Mouse (Mus musculus) left cerebral cortex, postnatal 10 days (tissue): ENCODE measurements around the gene Slc22a18. TPM values are rescaled to one million over a fixed set of nuclear protein-coding genes. Genes with fewer than 3 reads are reported as not detected.

Experiments used
- DNase-seq, 2 experiments: peaks; one replicate each; pipeline ENCODE4 v3.0.0; 2021 to 2022; ENCODE audit warnings: low spot score in 2 of 2, mixed read lengths in 1 of 2; ENCODE audit errors: extremely low spot score in 1 of 2
- intact Hi-C: fragments of 180-260 bp; cut with DNase I; formaldehyde crosslinking; loops from one replicate; pipeline ENCODE4 v1.15.1; 2025
- total RNA-seq, 2 experiments: library from RNA; stranded (reverse); gene quantifications; 2 replicates each; pipeline ENCODE4 v1.2.3; 2021

The Slc22a18 gene
- total RNA-seq, 2 experiments from 2014 or later, result 0.24 to 0.61 TPM

- intact Hi-C loops, result no loop called here
- no peak for DNase-seq
These were observed 21.8 kb downstream of the Slc22a18 start for GRCm38 (mm10) chr7:143495104-143495961.

GRCm38 (mm10) chr7:143498584-143498983 lies 25.0 kb downstream of the Slc22a18 start:
- no peak for DNase-seq
- intact Hi-C loops, result no loop called here

DNA sequence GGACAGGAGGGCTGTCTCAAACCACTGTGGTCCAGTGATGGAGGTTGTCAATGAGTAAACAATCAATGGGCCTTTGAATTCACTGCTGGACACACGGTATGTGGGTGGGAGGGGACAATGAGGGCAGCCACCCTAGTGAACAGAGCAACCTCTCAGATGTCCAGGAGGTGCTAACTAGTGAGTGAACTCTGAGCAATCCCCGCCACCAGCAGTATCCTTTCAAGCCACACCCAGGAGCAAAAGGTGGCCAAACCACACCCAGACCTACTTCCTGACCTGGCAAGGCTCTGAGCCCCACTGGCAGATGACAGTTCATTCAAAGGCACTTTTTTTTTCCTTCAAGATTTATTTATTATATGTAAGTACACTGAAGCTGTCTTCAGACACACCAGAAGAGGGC lies 27.4 kb downstream of the Slc22a18 start:
- intact Hi-C loops, result no loop called here

GRCm38 (mm10) chr7:143501643-143502417 lies 28.3 kb downstream of the Slc22a18 start:
- peak in 1 of 2 experiments; percentile 68 for DNase-seq
- intact Hi-C loops, result no loop called here

More for the DNA sequence above, 27.4 kb downstream of the Slc22a18 start:
- DNase-seq, result no peak

DNA sequence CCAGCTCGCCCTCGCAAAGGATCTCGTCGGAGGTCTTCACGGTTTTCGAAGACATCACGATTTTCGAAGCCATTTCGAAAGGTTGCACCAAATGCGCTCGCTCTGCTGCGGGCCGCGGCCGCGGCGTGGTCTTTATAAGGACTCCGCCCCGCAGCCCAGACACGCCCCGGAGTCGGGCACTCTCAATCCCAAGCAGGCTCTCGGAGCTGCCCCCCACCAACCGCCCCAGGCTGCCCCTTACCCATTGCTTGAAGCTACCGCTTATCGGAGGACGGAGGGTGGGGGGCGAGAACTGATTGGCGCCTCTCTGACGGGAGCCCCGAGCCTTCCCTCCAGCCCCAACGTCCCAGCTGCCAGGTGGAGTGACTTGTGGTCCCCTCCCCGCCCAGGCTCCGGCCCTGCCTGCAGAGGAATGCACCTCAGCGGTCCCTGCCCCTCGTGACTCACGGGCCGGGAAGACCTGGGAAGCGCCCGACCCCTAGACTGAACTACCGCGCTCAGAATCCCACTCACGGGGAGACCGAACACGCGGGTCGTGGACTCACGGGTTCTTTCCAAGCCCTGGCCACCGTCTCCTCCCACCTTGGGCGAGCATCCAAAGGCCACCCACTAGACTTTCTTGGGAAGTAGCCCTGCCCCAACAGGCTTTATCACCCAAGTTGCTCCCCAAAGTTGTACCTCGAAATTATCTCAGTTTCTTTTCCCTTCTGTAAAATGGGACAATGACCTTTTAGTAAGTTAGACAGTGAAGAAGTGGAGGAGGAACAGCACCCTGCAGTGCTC lies 29.1 kb downstream of the Slc22a18 start, which contains the start of gene Phlda2:
Phlda2 (minus strand) TSS at position 733 of the 783 bp plus-strand sequence.
- DNase-seq, result peak in 1 of 2 experiments; percentile 49
- intact Hi-C loops, result no loop called here

GRCm38 (mm10) chr7:143503926-143504325 lies 30.4 kb downstream of the Slc22a18 start:
- DNase-seq, result no peak
- intact Hi-C loops, result no loop called here

DNA sequence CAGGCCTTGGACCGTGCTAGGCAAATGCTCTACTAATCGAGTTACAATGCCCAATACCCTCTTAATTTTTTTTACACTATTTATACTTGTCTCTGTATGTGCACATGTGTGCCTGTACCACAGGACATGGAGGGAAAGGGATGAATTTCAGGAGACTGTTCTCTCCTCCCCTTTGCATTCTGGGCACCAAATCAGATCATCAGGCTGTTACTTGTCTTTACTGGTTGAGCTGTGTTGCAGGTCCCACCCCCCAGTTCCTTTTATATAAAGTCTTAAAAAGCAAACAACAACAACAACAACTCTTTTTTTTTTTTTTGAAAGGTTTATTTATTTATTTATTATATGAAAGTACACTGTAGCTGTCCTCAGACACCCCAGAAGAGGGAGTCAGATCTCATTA lies 31.9 kb downstream of the Slc22a18 start:
- intact Hi-C loops, result no loop called here
- DNase-seq, result no peak

GRCm38 (mm10) chr7:143505823-143506222 lies 32.3 kb downstream of the Slc22a18 start:
- intact Hi-C loops, result no loop called here
- peak; percentile 56 to 86 for DNase-seq

DNA sequence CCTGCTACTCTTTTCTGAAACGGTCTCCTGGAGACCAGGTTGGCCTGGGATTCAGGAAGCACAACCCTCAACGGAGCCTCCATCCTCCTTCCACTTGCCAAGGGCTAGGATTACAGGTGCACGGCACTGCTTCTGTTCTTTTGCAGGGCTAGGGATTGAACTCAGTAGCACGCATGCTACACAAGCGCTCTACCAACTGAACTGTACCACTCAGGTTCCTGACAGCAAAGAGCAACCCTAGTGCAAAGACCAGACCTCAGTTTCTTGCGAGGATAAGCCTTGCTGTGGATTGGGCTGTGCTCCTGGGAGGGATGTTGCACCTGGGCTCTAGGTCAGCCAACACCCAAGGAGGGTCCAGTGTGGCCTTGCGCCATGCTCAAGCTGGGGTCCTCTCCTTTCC lies 32.7 kb downstream of the Slc22a18 start:
- intact Hi-C loops, result no loop called here
- DNase-seq, result no peak

DNA sequence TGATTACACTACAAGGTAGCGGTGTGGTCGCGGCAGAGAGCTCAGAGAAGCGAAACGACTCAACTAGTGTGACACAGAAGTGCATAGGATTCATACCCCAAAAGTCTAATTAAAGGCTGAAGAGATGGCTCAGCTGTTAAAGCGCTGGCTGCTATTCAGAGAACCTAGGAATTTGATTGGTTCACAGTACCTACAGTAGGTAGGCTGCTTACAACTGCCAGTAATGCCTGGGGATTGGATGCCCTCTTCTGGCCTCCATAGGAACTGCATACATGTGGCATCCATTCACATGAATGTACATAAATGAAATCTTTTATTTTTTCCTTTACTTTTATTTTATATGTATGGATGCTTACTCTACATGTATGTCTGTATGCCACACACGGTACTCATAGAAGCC lies 33.1 kb downstream of the Slc22a18 start:
- intact Hi-C loops, result no loop called here
- DNase-seq, result peak; percentile 36 to 56

DNA sequence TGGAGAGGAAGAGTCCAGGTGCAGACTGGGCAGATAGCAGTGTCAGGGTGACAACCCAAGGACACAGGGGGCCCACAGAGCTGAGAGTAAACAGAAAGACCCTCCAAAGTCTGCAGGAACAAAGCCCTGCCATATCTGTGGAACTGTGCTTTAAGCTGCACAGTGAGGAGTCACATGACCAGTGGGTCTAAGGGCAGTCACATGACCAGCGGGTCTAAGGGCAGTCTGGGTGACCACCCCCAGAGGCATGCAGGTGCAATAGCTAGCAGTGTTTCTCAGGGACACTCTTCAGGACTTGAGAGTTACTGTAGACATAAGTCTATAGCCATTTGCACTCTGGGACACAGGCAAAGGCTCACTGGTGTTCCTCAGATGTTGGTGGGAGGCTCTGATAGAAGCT lies 36.0 kb downstream of the Slc22a18 start:
- intact Hi-C loops, result no loop called here
- DNase-seq, result no peak

DNA sequence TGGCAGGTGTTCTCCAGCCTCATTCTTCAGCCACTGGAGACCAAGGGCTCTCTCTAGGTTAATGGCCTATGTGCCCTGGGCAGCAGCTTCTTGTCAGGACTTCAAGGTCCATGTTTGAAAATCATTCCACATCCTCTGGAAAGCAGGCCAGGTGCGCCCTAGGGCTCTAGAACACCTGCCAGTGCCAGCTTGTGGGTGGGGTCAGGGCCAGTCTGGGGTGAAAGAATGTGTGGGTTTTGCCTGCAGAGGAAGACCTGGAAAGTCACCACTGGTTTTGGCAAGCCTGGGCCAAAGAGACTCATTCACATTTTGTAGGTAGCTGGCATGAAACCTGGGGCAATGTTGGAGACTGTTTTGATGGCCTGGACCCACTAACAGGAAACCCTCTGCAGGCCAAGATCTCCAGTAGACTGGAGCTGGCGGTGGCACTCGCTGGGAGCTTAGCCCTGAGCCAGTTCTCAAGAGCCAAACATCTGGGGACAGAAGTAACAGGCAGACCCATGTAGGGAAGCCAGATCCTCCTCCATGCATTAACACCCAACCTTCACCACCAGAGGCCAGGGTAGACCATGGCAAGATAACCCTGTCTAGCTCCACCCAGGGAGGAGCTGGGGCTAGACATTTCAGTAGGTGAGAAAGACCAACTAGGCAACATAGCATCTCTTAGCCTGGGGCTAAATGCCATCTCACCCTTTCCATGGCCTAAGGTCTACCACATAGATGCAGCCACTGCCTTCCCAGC lies 37.2 kb downstream of the Slc22a18 start:
- DNase-seq, result no peak
- intact Hi-C loops, result no loop called here

- DNase-seq, result no peak
- intact Hi-C loops, result no loop called here
These were observed 37.8 kb downstream of the Slc22a18 start for GRCm38 (mm10) chr7:143511335-143511712.

- intact Hi-C loops, result no loop called here
- no peak for DNase-seq
These were observed 40.4 kb downstream of the Slc22a18 start for GRCm38 (mm10) chr7:143513763-143514415.

DNA sequence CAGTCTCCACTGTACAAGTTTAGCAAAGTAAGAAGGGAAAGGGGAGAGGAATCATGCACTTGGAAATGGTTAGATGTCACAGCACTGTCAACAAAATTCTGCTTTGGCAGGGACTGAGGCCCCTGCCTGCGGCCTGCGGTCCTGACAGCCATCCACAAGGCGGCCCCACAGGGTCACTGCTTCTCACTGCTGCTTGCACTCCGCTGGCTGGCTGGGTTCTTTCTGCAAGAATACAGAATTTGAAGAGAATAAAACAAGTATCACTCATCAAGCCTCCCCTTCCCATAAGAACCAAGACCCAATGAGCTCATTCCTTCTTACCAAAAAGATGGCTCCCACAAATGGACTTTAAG lies 40.9 kb downstream of the Slc22a18 start:
- intact Hi-C loops, result no loop called here

GRCm38 (mm10) chr7:143519333-143519732 lies 45.8 kb downstream of the Slc22a18 start:
- intact Hi-C loops, result no loop called here
- no peak for DNase-seq

More for the DNA sequence above, 40.9 kb downstream of the Slc22a18 start:
- no peak for DNase-seq

- intact Hi-C loops, result no loop called here
- no peak for DNase-seq
These were observed 58.9 kb downstream of the Slc22a18 start for GRCm38 (mm10) chr7:143532410-143532809.

DNA sequence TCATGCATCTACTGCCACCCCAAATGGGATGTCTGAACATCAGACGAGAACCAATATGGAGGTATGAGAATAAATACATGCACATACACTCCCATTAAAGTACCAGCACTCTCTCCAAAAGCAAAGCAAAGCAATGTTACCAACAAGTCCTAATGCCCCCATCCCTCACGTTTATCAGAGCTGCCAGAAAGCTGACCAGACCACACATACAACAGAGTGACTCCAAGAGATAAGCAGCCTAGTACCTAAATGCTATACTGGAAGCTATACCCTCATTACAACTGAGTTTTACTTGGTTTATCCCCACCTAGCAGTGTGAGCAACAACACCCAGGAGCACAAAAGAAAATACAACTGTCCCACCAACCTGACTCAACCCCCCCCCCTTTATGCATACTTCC lies 59.7 kb downstream of the Slc22a18 start:
- intact Hi-C loops, result no loop called here
- DNase-seq, result no peak
